Mouse (Mus musculus) stomach, embryonic 16.5 days (tissue): ENCODE data around the gene Prrx1. TPM values are rescaled to one million over a fixed set of nuclear protein-coding genes. Genes with fewer than 3 reads are reported as not detected.

Experiments used
- ATAC-seq: fragments of 200-750 bp; cut with Nextera tagmentation; 2 replicates; pipeline ENCODE4 v1.8.0; 2017; ENCODE audit warnings: moderate number of reproducible peaks, moderate TSS enrichment; ENCODE audit not compliant: insufficient read depth, low FRiP score
- H3K27ac ChIP-seq: fragments of 300-500 bp; sonication (generic); 2 replicates; pipeline ENCODE4 v1.5.1; 2014; ENCODE audit warnings: low read length
- H3K27me3 ChIP-seq: fragments of 300-500 bp; sonication (generic); 2 replicates; pipeline ENCODE4 v1.6.1; 2014; ENCODE audit warnings: low read length, control low read depth, mixed read lengths; ENCODE audit not compliant: control insufficient read depth, insufficient read depth
- H3K36me3 ChIP-seq: fragments of 300-500 bp; sonication (generic); 2 replicates; pipeline ENCODE4 v1.6.1; 2014; ENCODE audit warnings: low read length; ENCODE audit not compliant: control insufficient read depth, insufficient read depth
- H3K4me1 ChIP-seq: fragments of 300-500 bp; sonication (generic); 2 replicates; pipeline ENCODE4 v1.6.1; 2014; ENCODE audit warnings: low read length, control low read depth, mixed read lengths; ENCODE audit not compliant: control insufficient read depth, insufficient read depth
- H3K4me2 ChIP-seq: fragments of 300-500 bp; sonication (generic); 2 replicates; pipeline ENCODE4 v1.6.1; 2014; ENCODE audit warnings: low read depth, low read length, mixed read lengths
- H3K4me3 ChIP-seq: fragments of 300-500 bp; sonication (generic); replicated peaks from 2 replicates; pipeline ENCODE4 v1.5.1; 2014; ENCODE audit warnings: mild to moderate bottlenecking, low read length
- H3K9ac ChIP-seq: fragments of 300-500 bp; sonication (generic); 2 replicates; pipeline ENCODE4 v1.6.1; 2014; ENCODE audit warnings: low read length
- H3K9me3 ChIP-seq: fragments of 300-500 bp; sonication (generic); replicated peaks from 2 replicates; pipeline ENCODE4 v1.6.1; 2016; ENCODE audit warnings: low read length, control low read depth; ENCODE audit not compliant: control insufficient read depth
- WGBS: fragments of 180-500 bp; shearing (Covaris S2); extraction: QIAGEN DNeasy Blood & Tissue Kit; methylation state at CpG from one replicate; pipeline ENCODE4 v1.1.7; 2014; 5-methylcytosine and 5-hydroxymethylcytosine counted together
- polyA plus RNA-seq: library from polyadenylated mRNA; unstranded; fragments of >200 nt; fragmentation: Nextera tagmentation; extraction: Ambion mirVana; gene quantifications from 2 replicates; pipeline ENCODE4 v1.2.1, GENCODE M21; 2015

The Prrx1 gene
- polyA plus RNA-seq, 1 experiment from 2014 or later: 9.6 TPM

GRCm38 (mm10) chr1:163314829-163315301, 1.4 kb upstream of the Prrx1 start:
- no peak for ATAC-seq
- Histone ChIP-seq H3K4me2 (peak overlapping the region; percentile 83), H3K27ac (no peak overlapping the region), H3K9ac (peak overlapping the region; percentile 43; the same call in 1 of the 2 replicates), H3K4me3 (peak overlapping the region; percentile 57), H3K27me3 (peaks cover 25% of the 10 kb centered on the region), H3K4me1 (peaks cover 18% of the 10 kb centered on the region), H3K36me3 (no peaks in the 10 kb centered on the region), H3K9me3 (no peaks in the 10 kb centered on the region)
- WGBS: 3% methylated on average over 23 of the region's 23 CpGs

DNA sequence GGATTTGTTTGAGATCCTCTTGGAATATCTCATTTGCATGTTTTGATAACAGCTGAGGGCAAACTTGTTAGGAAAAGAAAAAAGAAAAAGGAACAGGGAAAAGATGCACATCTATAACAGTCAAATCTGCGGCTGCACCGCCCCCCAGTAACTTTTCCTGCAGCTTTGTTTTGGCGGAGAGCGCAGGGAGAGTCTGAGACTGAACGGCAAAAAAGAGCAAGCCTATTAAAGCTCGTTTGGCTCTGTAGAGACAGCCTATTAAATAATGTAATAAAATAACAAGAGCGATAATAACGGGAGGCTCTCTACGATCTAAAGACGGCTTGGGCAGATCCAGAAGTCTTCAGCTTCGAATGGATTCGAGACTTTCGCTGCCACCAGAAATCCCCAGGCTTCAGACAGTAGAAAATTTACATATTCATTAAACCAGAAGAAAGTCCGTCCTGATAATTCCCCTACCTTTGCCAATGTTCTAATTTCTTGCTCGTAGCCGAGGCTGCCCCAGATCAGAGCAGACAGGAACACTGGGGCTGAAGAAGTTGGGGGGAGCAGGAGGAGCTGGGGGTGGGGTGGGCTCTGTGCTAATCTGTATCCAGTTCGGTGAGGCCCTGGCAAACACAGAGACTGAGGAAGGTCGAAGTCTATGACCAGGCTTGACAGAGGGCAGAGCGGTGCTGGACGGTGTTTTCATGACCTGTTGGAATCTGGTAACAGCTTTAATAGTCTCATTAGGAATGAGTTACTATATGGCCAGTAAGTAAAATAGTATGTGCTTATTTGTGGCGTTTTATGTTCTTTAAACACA, 613 bp upstream of the Prrx1 start:
- no peak overlapping the region for H3K27ac ChIP-seq
- ATAC-seq: no peak
- H3K9ac ChIP-seq: 0 out of 2 replicates have a peak overlapping the region, but pooled peaks have one; percentile 21

GRCm38 (mm10) chr1:163311861-163312811, 1.4 kb downstream of the Prrx1 start:
- H3K4me2 ChIP-seq: peak overlapping the region; percentile 83
- no peaks in the 10 kb centered on the region for H3K9me3 ChIP-seq
- H3K4me1 ChIP-seq: peaks cover 18% of the 10 kb centered on the region
- H3K36me3 ChIP-seq: no peaks in the 10 kb centered on the region
- peaks cover 46% of the 10 kb centered on the region for H3K27me3 ChIP-seq
- 0 out of 2 replicates have a peak overlapping the region, but pooled peaks have one; percentile 6 for H3K27ac ChIP-seq
- under 1% methylated on average over 59 of the region's 59 CpGs for WGBS
- peak overlapping the region; percentile 72 for H3K9ac ChIP-seq
- peak; percentile 42; the same call in 1 of the 2 replicates for ATAC-seq
- H3K4me3 ChIP-seq: peak overlapping the region; percentile 57

More for the DNA sequence above, 613 bp upstream of the Prrx1 start:
- Histone ChIP-seq H3K27me3 (peaks cover 32% of the 10 kb centered on the region), H3K4me1 (peaks cover 18% of the 10 kb centered on the region), H3K9me3 (no peaks in the 10 kb centered on the region), H3K4me2 (peak overlapping the region; percentile 83), H3K36me3 (no peaks in the 10 kb centered on the region), H3K4me3 (peak overlapping the region; percentile 57)
- 3% methylated on average over 21 of the region's 21 CpGs for WGBS

GRCm38 (mm10) chr1:163311006-163311836, 2.3 kb downstream of the Prrx1 start:
- H3K36me3 ChIP-seq: no peaks in the 10 kb centered on the region
- H3K9ac ChIP-seq: peak overlapping the region; percentile 72
- 25% methylated on average over 13 of the region's 13 CpGs for whole genome bisulfite sequencing
- no peak overlapping the region for H3K27ac ChIP-seq
- no peaks in the 10 kb centered on the region for H3K9me3 ChIP-seq
- peaks cover 18% of the 10 kb centered on the region for H3K4me1 ChIP-seq
- ATAC-seq: no peak
- H3K4me2 ChIP-seq: peak overlapping the region; percentile 83
- H3K4me3 ChIP-seq: peak overlapping the region; percentile 57
- H3K27me3 ChIP-seq: peaks cover 49% of the 10 kb centered on the region

DNA sequence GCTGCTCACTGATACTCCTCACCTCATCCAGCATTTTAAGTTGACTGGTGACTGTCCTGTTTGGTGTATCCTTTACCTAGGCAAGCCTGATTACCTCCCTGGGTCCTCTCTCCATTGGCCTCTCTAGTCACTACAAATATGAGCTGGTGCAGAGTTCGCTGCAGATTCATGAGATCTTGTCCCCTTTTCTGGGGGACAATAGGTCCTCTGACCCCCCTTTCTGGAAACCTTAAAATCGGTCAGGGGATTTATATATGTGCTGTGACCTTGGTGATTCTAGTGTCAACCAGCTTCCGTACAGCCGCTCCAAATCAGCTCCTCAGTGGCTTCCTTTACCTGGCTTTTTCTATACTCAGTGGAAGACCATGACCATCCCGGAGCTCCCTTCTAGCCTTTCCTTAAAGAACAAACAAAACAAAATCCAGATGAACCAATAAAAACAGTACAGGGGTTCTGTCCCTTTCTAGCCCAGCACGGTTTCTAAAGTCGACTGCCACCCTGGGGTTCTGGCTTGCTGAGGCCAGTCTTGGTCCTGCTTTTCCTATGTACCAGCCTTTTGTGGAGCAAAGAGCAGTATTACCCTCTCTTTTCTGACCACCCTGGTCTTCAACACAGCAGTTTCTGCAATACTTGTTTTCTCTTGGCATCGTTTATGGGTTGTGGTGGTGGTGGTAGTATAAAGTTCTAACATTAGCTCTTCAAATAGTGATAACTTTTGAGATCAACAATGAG, 3.3 kb downstream of the Prrx1 start:
- no peak overlapping the region for H3K9ac ChIP-seq
- no peak overlapping the region for H3K27ac ChIP-seq
- ATAC-seq: no peak
- 33% methylated on average over 8 of the region's 8 CpGs for WGBS
- H3K9me3 ChIP-seq: no peaks in the 10 kb centered on the region
- peaks cover 39% of the 10 kb centered on the region for H3K27me3 ChIP-seq
- peaks cover 18% of the 10 kb centered on the region for H3K4me1 ChIP-seq
- H3K4me2 ChIP-seq: no peak overlapping the region
- no peaks in the 10 kb centered on the region for H3K36me3 ChIP-seq
- no peak overlapping the region for H3K4me3 ChIP-seq

GRCm38 (mm10) chr1:163309466-163309865, 4.0 kb downstream of the Prrx1 start:
- Histone ChIP-seq H3K4me3 (no peak overlapping the region), H3K27me3 (peaks cover 35% of the 10 kb centered on the region), H3K36me3 (no peaks in the 10 kb centered on the region), H3K4me2 (no peak overlapping the region), H3K4me1 (peaks cover 14% of the 10 kb centered on the region; the same call in 1 of the 2 replicates), H3K9ac (no peak overlapping the region), H3K9me3 (no peaks in the 10 kb centered on the region), H3K27ac (no peak overlapping the region)
- WGBS: 33% methylated on average over 2 of the region's 2 CpGs
- no peak for ATAC-seq

DNA sequence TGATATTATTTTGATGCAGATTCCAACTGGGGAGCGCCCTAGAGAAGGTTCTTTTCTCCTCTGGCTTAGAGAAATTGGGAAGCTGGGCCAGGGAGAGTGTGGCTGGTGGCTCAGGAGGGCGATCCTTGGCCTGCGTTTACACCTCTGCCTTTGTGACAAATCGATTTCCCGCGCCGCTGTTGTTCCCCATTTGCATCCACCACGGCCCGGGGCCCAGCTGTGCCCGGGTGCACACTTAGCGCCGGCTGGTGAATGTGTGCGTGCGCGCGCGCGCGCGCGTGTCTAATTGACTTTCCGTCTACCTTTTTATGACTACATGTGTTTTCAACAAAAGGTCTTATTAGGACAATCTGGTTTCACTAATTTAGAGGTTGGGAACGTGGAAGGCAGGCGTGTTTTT, 4.9 kb downstream of the Prrx1 start:
- ATAC-seq: no peak
- H3K9ac ChIP-seq: no peak overlapping the region
- no peaks in the 10 kb centered on the region for H3K36me3 ChIP-seq
- H3K4me2 ChIP-seq: peak overlapping the region; percentile 37
- peak overlapping the region; percentile 23 for H3K4me3 ChIP-seq
- H3K9me3 ChIP-seq: no peaks in the 10 kb centered on the region
- peaks cover 35% of the 10 kb centered on the region for H3K27me3 ChIP-seq
- WGBS: 19% methylated on average over 24 of the region's 24 CpGs
- H3K4me1 ChIP-seq: peaks cover 10% of the 10 kb centered on the region; the same call in 1 of the 2 replicates
- H3K27ac ChIP-seq: no peak overlapping the region

DNA sequence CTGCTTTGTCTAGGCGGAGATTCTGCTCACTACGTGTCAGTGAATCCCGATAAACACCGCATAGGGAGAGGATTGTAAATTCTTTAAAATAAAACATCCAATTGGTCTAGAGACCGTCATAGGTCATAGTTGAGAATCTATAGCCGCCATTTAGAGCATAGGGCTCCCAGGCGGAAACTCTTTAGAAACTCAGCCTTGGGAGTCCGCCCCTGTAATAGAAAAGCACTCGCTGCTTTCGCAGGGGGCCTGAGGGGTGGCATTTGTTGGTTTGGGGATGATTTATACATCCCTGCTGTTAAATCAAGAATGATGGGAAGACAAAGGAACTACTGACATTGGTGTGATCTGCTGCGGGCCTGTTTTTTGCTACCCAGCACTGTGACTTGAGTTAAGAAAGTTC, 5.8 kb downstream of the Prrx1 start:
- Histone ChIP-seq H3K9me3 (no peaks in the 10 kb centered on the region), H3K9ac (no peak overlapping the region), H3K4me1 (peaks cover 8% of the 10 kb centered on the region; the same call in 1 of the 2 replicates), H3K4me2 (no peak overlapping the region), H3K36me3 (no peaks in the 10 kb centered on the region), H3K4me3 (no peak overlapping the region), H3K27me3 (peaks cover 35% of the 10 kb centered on the region), H3K27ac (no peak overlapping the region)
- 45% methylated on average over 11 of the region's 11 CpGs for WGBS
- ATAC-seq: no peak
